Comparison of ENCODE assay signal across 14 mouse cellular contexts in the genomic region with DNA sequence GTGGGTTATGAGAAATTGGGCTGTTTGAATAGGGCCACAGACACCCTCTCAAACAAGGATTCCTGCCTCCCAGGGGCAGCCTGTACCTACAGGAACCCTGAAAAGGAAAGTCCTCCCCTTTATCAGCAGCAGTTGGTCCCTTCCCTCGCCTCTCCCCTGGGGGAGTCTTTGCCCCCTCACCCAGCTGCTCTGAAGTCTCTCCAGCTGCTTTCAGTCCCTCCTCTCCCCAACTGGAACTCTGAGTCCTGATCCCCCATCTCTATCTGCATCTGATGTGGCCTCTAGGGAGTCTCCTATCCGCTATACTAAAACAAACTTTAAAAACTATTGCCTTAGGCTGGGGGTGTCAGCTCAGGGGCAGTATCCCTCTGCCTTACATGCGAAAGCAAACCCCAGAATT. TPM values are rescaled to one million over a fixed set of nuclear protein-coding genes. Genes with fewer than 3 reads are reported as not detected.
DNase-seq lines count a peak whose midpoint lies in the region; ATAC-seq lines count a peak whose summit lies in the region.
"Had no signal": no experiment of that assay in that cellular context is flagged by ENCODE, and none has a peak within 500 bp of the region (broad histone marks: within the 10 kb centered on the region; RNA-seq: fewer than 3 reads in every experiment).

No protein-coding gene starts in this region.

- peaks cover 61% of the 10 kb centered on the region for H3K4me1 ChIP-seq in heart, embryonic 10.5 days
- peaks cover 45% of the 10 kb centered on the region for H3K4me1 ChIP-seq in midbrain, embryonic 12.5 days
- H3K4me1 ChIP-seq in midbrain, embryonic 16.5 days (ENCODE audit: control insufficient read depth, insufficient read depth, low read length), result peaks cover 26% of the 10 kb centered on the region
- H3K4me1 ChIP-seq in limb, embryonic 12.5 days (replicated peaks), result peaks cover 48% of the 10 kb centered on the region

- no peak for ATAC-seq in midbrain, embryonic 12.5 days (ENCODE audit: low FRiP score, low read depth)
- ATAC-seq in midbrain, embryonic 16.5 days, result no peak
- no peak for ATAC-seq in limb, embryonic 12.5 days (ENCODE audit: insufficient number of reproducible peaks, insufficient read depth, low FRiP score, low TSS enrichment, low read depth)
- ATAC-seq in monocyte, adult 5-6 weeks (replicated peaks; ENCODE audit: insufficient number of reproducible peaks, low FRiP score, low TSS enrichment, poor library complexity, severe bottlenecking), result no peak

- no peaks in the 10 kb centered on the region for H3K36me3 ChIP-seq in heart, embryonic 10.5 days
- no peaks in the 10 kb centered on the region for H3K36me3 ChIP-seq in midbrain, embryonic 12.5 days
- H3K36me3 ChIP-seq in midbrain, embryonic 16.5 days (ENCODE audit: control insufficient read depth, insufficient read depth, low read length), result no peaks in the 10 kb centered on the region
- H3K36me3 ChIP-seq in limb, embryonic 12.5 days, result no peaks in the 10 kb centered on the region
- H3K36me3 ChIP-seq: embryonic facial prominence, embryonic 15.5 days had no signal

- peak overlapping the region; percentile 99; the same call in 1 of the 2 replicates for H3K4me2 ChIP-seq in midbrain, embryonic 12.5 days (replicated peaks)
- no peak overlapping the region for H3K4me2 ChIP-seq in midbrain, embryonic 16.5 days (ENCODE audit: low read length)
- peak overlapping the region; percentile 99 for H3K4me2 ChIP-seq in limb, embryonic 12.5 days

- peak overlapping the region; percentile 79 for H3K4me3 ChIP-seq in heart, embryonic 10.5 days
- H3K4me3 ChIP-seq in midbrain, embryonic 12.5 days, result no peak overlapping the region
- no peak overlapping the region for H3K4me3 ChIP-seq in midbrain, embryonic 16.5 days (ENCODE audit: low read depth, low read length)
- 0 out of 2 replicates have a peak overlapping the region, but pooled peaks have one; percentile 68 for H3K4me3 ChIP-seq in limb, embryonic 12.5 days (replicated peaks)

- WGBS in heart, embryonic 10.5 days, result 70% methylated on average over 3 of the region's 3 CpGs
- 90% methylated on average over 3 of the region's 3 CpGs for WGBS in midbrain, embryonic 12.5 days
- WGBS in midbrain, embryonic 16.5 days, result 90% methylated on average over 3 of the region's 3 CpGs
- 76% methylated on average over 3 of the region's 3 CpGs for whole genome bisulfite sequencing in limb, embryonic 12.5 days

- no peaks in the 10 kb centered on the region for H3K9me3 ChIP-seq in heart, embryonic 10.5 days
- no peaks in the 10 kb centered on the region for H3K9me3 ChIP-seq in midbrain, embryonic 12.5 days
- no peaks in the 10 kb centered on the region for H3K9me3 ChIP-seq in midbrain, embryonic 16.5 days (replicated peaks; ENCODE audit: control insufficient read depth, low read length, poor library complexity, severe bottlenecking)
- H3K9me3 ChIP-seq in limb, embryonic 12.5 days, result no peaks in the 10 kb centered on the region
- H3K9me3 ChIP-seq: embryonic facial prominence, embryonic 15.5 days had no signal

- no peak overlapping the region for H3K9ac ChIP-seq in midbrain, embryonic 12.5 days (replicated peaks)
- H3K9ac ChIP-seq in midbrain, embryonic 16.5 days (ENCODE audit: low read depth, low read length), result no peak overlapping the region
- H3K9ac ChIP-seq in limb, embryonic 12.5 days (replicated peaks), result no peak overlapping the region
- H3K9ac ChIP-seq: embryonic facial prominence, embryonic 15.5 days had no signal

- H3K27ac ChIP-seq in heart, embryonic 10.5 days, result peak overlapping the region; percentile 95
- H3K27ac ChIP-seq in midbrain, embryonic 12.5 days (replicated peaks), result no peak overlapping the region
- H3K27ac ChIP-seq in midbrain, embryonic 16.5 days (ENCODE audit: low read length), result no peak overlapping the region
- no peak overlapping the region for H3K27ac ChIP-seq in limb, embryonic 12.5 days

- H3K27me3 ChIP-seq in heart, embryonic 10.5 days (ENCODE audit: insufficient read depth, poor library complexity, severe bottlenecking), result no peaks in the 10 kb centered on the region
- H3K27me3 ChIP-seq in midbrain, embryonic 12.5 days, result no peaks in the 10 kb centered on the region
- H3K27me3 ChIP-seq in midbrain, embryonic 16.5 days (ENCODE audit: control insufficient read depth, insufficient read depth, low read depth, low read length), result no peaks in the 10 kb centered on the region
- no peaks in the 10 kb centered on the region for H3K27me3 ChIP-seq in limb, embryonic 12.5 days
- H3K27me3 ChIP-seq: embryonic facial prominence, embryonic 15.5 days had no signal

- no peak for DNase-seq in heart, embryonic 10.5 days (ENCODE audit: low spot score)
- no peak for DNase-seq in heart, adult 8-10 months (ENCODE audit: low spot score)
- no peak for DNase-seq in retina, postnatal 1 day
- no peak for DNase-seq in spleen, postnatal 4 days (ENCODE audit: low spot score in 2 of 2)
- DNase-seq: adrenal gland, postnatal 25 days; gastrocnemius, postnatal 25 days; kidney, adult 9 months had no signal

RNA-seq across cellular contexts. Expression of a gene that starts 0.9 kb away (rescaled TPM):
- 57.5 and 62.8 TPM in 2 replicates for polyA plus RNA-seq in heart, embryonic 10.5 days (2016; fragmentation: Nextera tagmentation; extraction: Ambion mirVana)
- total RNA-seq in heart, adult 8-10 months (2022), result 1 to 10 TPM; 3.9 to 5.2 (median 4.7) TPM
- 50.7 and 51.5 TPM in 2 replicates for polyA plus RNA-seq in midbrain, embryonic 12.5 days (2016; fragmentation: Nextera tagmentation; extraction: Ambion mirVana)
- polyA plus RNA-seq in midbrain, embryonic 16.5 days (2015; fragmentation: Nextera tagmentation; extraction: Ambion mirVana), result 71.2 and 72.4 TPM in 2 replicates
- 51.5 and 51.7 TPM in 2 replicates for polyA plus RNA-seq in limb, embryonic 12.5 days (2016; fragmentation: Nextera tagmentation; extraction: Ambion mirVana)
- 15.6 to 22.0 TPM (median 18.4 TPM) in 3 replicates for total RNA-seq in monocyte, adult 5-6 weeks (2017)

RNA-seq across cellular contexts. Expression of a gene that starts 5.3 kb away (rescaled TPM):
- 1.1 and 1.9 TPM in 2 replicates for polyA plus RNA-seq in heart, embryonic 10.5 days (2016; fragmentation: Nextera tagmentation; extraction: Ambion mirVana)
- under 1 TPM in 2 of 4 experiments, not detected in 2; 0.28 to 0.47 TPM for total RNA-seq in heart, adult 8-10 months (2022)
- polyA plus RNA-seq in midbrain, embryonic 12.5 days (2016; fragmentation: Nextera tagmentation; extraction: Ambion mirVana), result 0.41 and 0.50 TPM in 2 replicates
- polyA plus RNA-seq in midbrain, embryonic 16.5 days (2015; fragmentation: Nextera tagmentation; extraction: Ambion mirVana), result 0.15 and 0.19 TPM in 2 replicates
- 0.55 and 0.69 TPM in 2 replicates for polyA plus RNA-seq in limb, embryonic 12.5 days (2016; fragmentation: Nextera tagmentation; extraction: Ambion mirVana)
- not detected in 3 replicates for total RNA-seq in monocyte, adult 5-6 weeks (2017)
- total RNA-seq: left cerebral cortex, postnatal 10 days; megakaryocyte-erythroid progenitor cell, adult 5-6 weeks had no signal

RNA-seq across cellular contexts. Expression of a gene that starts 42.6 kb away (rescaled TPM):
- 16.9 and 21.1 TPM in 2 replicates for polyA plus RNA-seq in heart, embryonic 10.5 days (2016; fragmentation: Nextera tagmentation; extraction: Ambion mirVana)
- 10 to 100 TPM; 12.6 to 14.4 (median 13.3) TPM for total RNA-seq in heart, adult 8-10 months (2022)
- 12.6 and 13.5 TPM in 2 replicates for polyA plus RNA-seq in midbrain, embryonic 12.5 days (2016; fragmentation: Nextera tagmentation; extraction: Ambion mirVana)
- polyA plus RNA-seq in midbrain, embryonic 16.5 days (2015; fragmentation: Nextera tagmentation; extraction: Ambion mirVana), result 22.2 and 23.1 TPM in 2 replicates
- 16.3 and 17.4 TPM in 2 replicates for polyA plus RNA-seq in limb, embryonic 12.5 days (2016; fragmentation: Nextera tagmentation; extraction: Ambion mirVana)
- 7.4 to 12.4 TPM (median 8.4 TPM) in 3 replicates for total RNA-seq in monocyte, adult 5-6 weeks (2017)

RNA-seq across cellular contexts. Expression of a gene that starts 58.6 kb away (rescaled TPM):
- 106 and 131 TPM in 2 replicates for polyA plus RNA-seq in heart, embryonic 10.5 days (2016; fragmentation: Nextera tagmentation; extraction: Ambion mirVana)
- total RNA-seq in heart, adult 8-10 months (2022), result 10 to 100 TPM; 12.7 to 15.9 (median 13.0) TPM
- polyA plus RNA-seq in midbrain, embryonic 12.5 days (2016; fragmentation: Nextera tagmentation; extraction: Ambion mirVana), result 189 and 199 TPM in 2 replicates
- 115 and 125 TPM in 2 replicates for polyA plus RNA-seq in midbrain, embryonic 16.5 days (2015; fragmentation: Nextera tagmentation; extraction: Ambion mirVana)
- polyA plus RNA-seq in limb, embryonic 12.5 days (2016; fragmentation: Nextera tagmentation; extraction: Ambion mirVana), result 192 and 199 TPM in 2 replicates
- 156 to 172 TPM (median 164 TPM) in 3 replicates for total RNA-seq in monocyte, adult 5-6 weeks (2017)

Comparison
In these comparisons a context has a peak if more than half of its experiments do, and no peak if none do; other contexts are left out.
1. H3K4me3 ChIP-seq: peak in heart, embryonic 10.5 days (single experiment) and limb, embryonic 12.5 days (single experiment); none in midbrain, embryonic 12.5 days (single experiment) and midbrain, embryonic 16.5 days (single experiment).